Mouse (Mus musculus): ENCODE data around the gene Zmiz1.

- TF ChIP-seq CTCF (conservative IDR thresholded peaks at IDR 0.05; ENCODE audit: low read length): no peak
- TF ChIP-seq NANOG (IDR thresholded peaks at IDR 0.05; ENCODE audit: borderline replicate concordance, low read length): no peak
- TF ChIP-seq POU5F1 (IDR thresholded peaks at IDR 0.05; ENCODE audit: borderline replicate concordance, low read length): no peak
Observed at GRCm38 (mm10) chr14:25541213-25541612, 82.2 kb downstream of the Zmiz1 start.
